ENCODE assay signal across 8 mouse cellular contexts in genomic region chr15:85653421-85654401, GRCm38 (mm10).
DNase-seq lines count a peak whose midpoint lies in the region; ATAC-seq lines count a peak whose summit lies in the region.

No protein-coding gene starts in this region.

- no peaks in the 10 kb centered on the region for H3K9me3 ChIP-seq in embryonic facial prominence, embryonic 14.5 days (ENCODE audit: control insufficient read depth, low read length)
- no peaks in the 10 kb centered on the region for H3K9me3 ChIP-seq in kidney, embryonic 15.5 days (replicated peaks)
- no peaks in the 10 kb centered on the region for H3K9me3 ChIP-seq in liver, embryonic 12.5 days (replicated peaks)
- H3K9me3 ChIP-seq in neural tube, embryonic 13.5 days: no peaks in the 10 kb centered on the region

- DNase-seq in 416B (ENCODE audit: low read depth): peak; percentile 97
- DNase-seq in adrenal gland, adult 18-20 months (ENCODE audit: low spot score in 2 of 2): peak; percentile 76 to 80
- peak; percentile 94 for DNase-seq in embryonic facial prominence, embryonic 14.5 days (ENCODE audit: low spot score)
- DNase-seq in heart, adult 9 months (ENCODE audit: low spot score in 2 of 2): peak; percentile 90 to 91
- peak; percentile 50 to 60 for DNase-seq in thymus, postnatal 10 days (ENCODE audit: low spot score in 2 of 2)

- peak overlapping the region; percentile 82 for H3K4me2 ChIP-seq in embryonic facial prominence, embryonic 14.5 days (ENCODE audit: low read depth, low read length)
- H3K4me2 ChIP-seq in kidney, embryonic 15.5 days: peak overlapping the region; percentile 71
- H3K4me2 ChIP-seq in liver, embryonic 12.5 days: peak overlapping the region; percentile 40
- peak overlapping the region; percentile 72 for H3K4me2 ChIP-seq in neural tube, embryonic 13.5 days

- no peaks in the 10 kb centered on the region for H3K27me3 ChIP-seq in embryonic facial prominence, embryonic 14.5 days (replicated peaks; ENCODE audit: control insufficient read depth, insufficient read depth, low read length)
- no peaks in the 10 kb centered on the region for H3K27me3 ChIP-seq in kidney, embryonic 15.5 days
- H3K27me3 ChIP-seq in liver, embryonic 12.5 days (replicated peaks): peaks cover 86% of the 10 kb centered on the region
- peaks cover 36% of the 10 kb centered on the region for H3K27me3 ChIP-seq in neural tube, embryonic 13.5 days

- peak; percentile 89 for ATAC-seq in embryonic facial prominence, embryonic 14.5 days (ENCODE audit: low read depth)
- peak; percentile 89 for ATAC-seq in kidney, embryonic 15.5 days (replicated peaks; ENCODE audit: low FRiP score)
- ATAC-seq in liver, embryonic 12.5 days: no peak
- ATAC-seq in neural tube, embryonic 13.5 days (ENCODE audit: low read depth): peak; percentile 84

- H3K9ac ChIP-seq in embryonic facial prominence, embryonic 14.5 days (ENCODE audit: low read depth, low read length): peak overlapping the region; percentile 71
- peak overlapping the region; percentile 62 for H3K9ac ChIP-seq in kidney, embryonic 15.5 days
- H3K9ac ChIP-seq in liver, embryonic 12.5 days: peak overlapping the region; percentile 31
- H3K9ac ChIP-seq in neural tube, embryonic 13.5 days: peak overlapping the region; percentile 88

- H3K27ac ChIP-seq in embryonic facial prominence, embryonic 14.5 days (replicated peaks; ENCODE audit: low read depth, low read length): peak overlapping the region; percentile 96
- H3K27ac ChIP-seq in kidney, embryonic 15.5 days: peak overlapping the region; percentile 98
- H3K27ac ChIP-seq in liver, embryonic 12.5 days: peak overlapping the region; percentile 71
- H3K27ac ChIP-seq in neural tube, embryonic 13.5 days (replicated peaks): peak overlapping the region; percentile 100

- peak overlapping the region; percentile 45 for H3K4me3 ChIP-seq in embryonic facial prominence, embryonic 14.5 days (ENCODE audit: low read depth, low read length)
- H3K4me3 ChIP-seq in kidney, embryonic 15.5 days (replicated peaks): peak overlapping the region; percentile 42
- no peak overlapping the region for H3K4me3 ChIP-seq in liver, embryonic 12.5 days
- peak overlapping the region; percentile 42 for H3K4me3 ChIP-seq in neural tube, embryonic 13.5 days

- 0 out of 2 replicates have a peak, but pooled peaks cover 7% of the 10 kb centered on the region for H3K36me3 ChIP-seq in embryonic facial prominence, embryonic 14.5 days (ENCODE audit: control insufficient read depth, insufficient read depth, low read length)
- H3K36me3 ChIP-seq in kidney, embryonic 15.5 days: no peaks in the 10 kb centered on the region
- H3K36me3 ChIP-seq in liver, embryonic 12.5 days: no peaks in the 10 kb centered on the region
- 0 out of 2 replicates have a peak, but pooled peaks cover 4% of the 10 kb centered on the region for H3K36me3 ChIP-seq in neural tube, embryonic 13.5 days

- peaks cover 32% of the 10 kb centered on the region for H3K4me1 ChIP-seq in embryonic facial prominence, embryonic 14.5 days (ENCODE audit: control insufficient read depth, insufficient read depth, low read length)
- H3K4me1 ChIP-seq in kidney, embryonic 15.5 days: peaks cover 36% of the 10 kb centered on the region
- 0 out of 2 replicates have a peak, but pooled peaks cover 2% of the 10 kb centered on the region for H3K4me1 ChIP-seq in liver, embryonic 12.5 days
- peaks cover 93% of the 10 kb centered on the region for H3K4me1 ChIP-seq in neural tube, embryonic 13.5 days (replicated peaks)

- WGBS in embryonic facial prominence, embryonic 14.5 days: 20% methylated on average over 23 of the region's 32 CpGs
- 15% methylated on average over 32 of the region's 32 CpGs for WGBS in kidney, embryonic 15.5 days
- WGBS in liver, embryonic 12.5 days (ENCODE audit: insufficient replicate concordance): 58% methylated on average over 32 of the region's 32 CpGs
- WGBS in neural tube, embryonic 13.5 days: 17% methylated on average over 32 of the region's 32 CpGs

Comparison
In these comparisons a context has a peak if more than half of its experiments do, and no peak if none do; other contexts are left out.
1. H3K9ac ChIP-seq: peak in every context shown above with its lines; median percentile 88 in neural tube, embryonic 13.5 days; 71 in embryonic facial prominence, embryonic 14.5 days; 62 in kidney, embryonic 15.5 days; 31 in liver, embryonic 12.5 days.